Mouse (Mus musculus) bone marrow, adult 2 months (tissue): ENCODE results near the gene Cdc40.

ENCODE experiments used
- CTCF ChIP-seq: fragments of 200-500 bp; IDR thresholded peaks from 2 replicates; pipeline ENCODE4 v1.5.1; 2011; ENCODE audit warnings: low read length, control low read depth; ENCODE audit not compliant: control insufficient read depth, insufficient read depth
- POLR2A ChIP-seq: fragments of 200-500 bp; IDR thresholded peaks from 2 replicates; pipeline ENCODE4 v1.6.1; 2011; ENCODE audit warnings: low read depth, mild to moderate bottlenecking, control low read depth, low read length, borderline replicate concordance; ENCODE audit not compliant: control insufficient read depth

- TF ChIP-seq POLR2A (no peak), CTCF (no peak)
These were observed 57.2 kb downstream of the Cdc40 start for GRCm38 (mm10) chr10:40825952-40826351.
